Comparison of ENCODE assay signal across 9 mouse cellular contexts in genomic region chr17:23748631-23749391, GRCm38 (mm10). TPM values are rescaled to one million over a fixed set of nuclear protein-coding genes. Genes with fewer than 3 reads are reported as not detected.
DNase-seq lines count a peak whose midpoint lies in the region; ATAC-seq and TF ChIP-seq lines count a peak whose summit lies in the region.
"Had no signal": no experiment of that assay in that cellular context is flagged by ENCODE, and none has a peak within 500 bp of the region (broad histone marks: within the 10 kb centered on the region; RNA-seq: fewer than 3 reads in every experiment).

No protein-coding gene starts in this region.

- no peak overlapping the region for H3K4me3 ChIP-seq in hindbrain, postnatal 0 days (ENCODE audit: low read length)

- H3K9me3 ChIP-seq in hindbrain, postnatal 0 days (ENCODE audit: low read length), result no peaks in the 10 kb centered on the region

- 38% methylated on average over 10 of the region's 10 CpGs for WGBS in hindbrain, postnatal 0 days

- DNase-seq in urinary bladder, postnatal 14 days (ENCODE audit: low spot score), result peak; percentile 78
- no peak for DNase-seq in urinary bladder, postnatal 10 days (ENCODE audit: low spot score)
- peak; percentile 90 for DNase-seq in brain, adult 2 months (ENCODE audit: low read depth, low spot score)
- DNase-seq in hindbrain, postnatal 0 days (ENCODE audit: low spot score), result peak; percentile 81
- DNase-seq in left cerebral cortex, postnatal 4 days, result peak; percentile 57
- DNase-seq in testis, postnatal 10 days (ENCODE audit: low spot score), result peak; percentile 72

- H3K27me3 ChIP-seq in hindbrain, postnatal 0 days (ENCODE audit: insufficient read depth, low read length), result peaks cover 21% of the 10 kb centered on the region; the same call in 1 of the 2 replicates

- no peak overlapping the region for H3K27ac ChIP-seq in hindbrain, postnatal 0 days

- peaks cover 21% of the 10 kb centered on the region for H3K36me3 ChIP-seq in hindbrain, postnatal 0 days (ENCODE audit: insufficient read depth, low read length)

- intact Hi-C loops in left cerebral cortex, postnatal 4 days (cut with DNase I), result no loop called here

- peak; percentile 74 for ATAC-seq in erythroid progenitor cell, adult 5-6 weeks (replicated peaks; ENCODE audit: low FRiP score, poor library complexity, severe bottlenecking)
- ATAC-seq in hindbrain, postnatal 0 days, result no peak
- ATAC-seq in megakaryocyte-erythroid progenitor cell, adult 5-6 weeks (replicated peaks; ENCODE audit: low FRiP score, low TSS enrichment, poor library complexity, severe bottlenecking), result peak; percentile 63

- H3K4me2 ChIP-seq in hindbrain, postnatal 0 days (ENCODE audit: low read depth, low read length), result peak overlapping the region; percentile 26; the same call in 1 of the 2 replicates

- no peak overlapping the region for H3K9ac ChIP-seq in hindbrain, postnatal 0 days (replicated peaks; ENCODE audit: low read length)

- peak; percentile 80 for TF ChIP-seq CTCF in hindbrain, postnatal 0 days (IDR thresholded peaks at IDR 0.05; ENCODE audit: low read depth)

- H3K4me1 ChIP-seq in hindbrain, postnatal 0 days (ENCODE audit: insufficient read depth, low read length), result peaks cover 13% of the 10 kb centered on the region; the same call in 1 of the 2 replicates

RNA-seq across cellular contexts. Expression of gene Kremen2, which starts 3.2 kb away (rescaled TPM):
- total RNA-seq in erythroid progenitor cell, adult 5-6 weeks (2015; ENCODE audit: low replicate concordance), result not detected in 2 replicates
- total RNA-seq in erythroid progenitor cell, adult 5-6 weeks (2017; ENCODE audit: low replicate concordance), result not detected in 2 replicates
- 1.2 and 2.0 TPM in 2 replicates for total RNA-seq in hindbrain, postnatal 0 days (2014; rRNA removed)
- 1.1 and 1.4 TPM in 2 replicates for polyA plus RNA-seq in hindbrain, postnatal 0 days (2015; fragmentation: Nextera tagmentation; extraction: Ambion mirVana)
- under 1 TPM; 0.46 to 0.87 TPM for total RNA-seq in left cerebral cortex, postnatal 4 days (2021)
- total RNA-seq in megakaryocyte-erythroid progenitor cell, adult 5-6 weeks (2014; fragmentation: Nextera tagmentation), result 0.52 TPM in 1 of 2 replicates, not detected in the other
- total RNA-seq in megakaryocyte-erythroid progenitor cell, adult 5-6 weeks (2017), result not detected in 2 replicates

RNA-seq across cellular contexts. Expression of gene Paqr4, which starts 8.1 kb away (rescaled TPM):
- 1.4 and 10.1 TPM in 2 replicates for total RNA-seq in erythroid progenitor cell, adult 5-6 weeks (2015; ENCODE audit: low replicate concordance)
- 7.5 and 11.2 TPM in 2 replicates for total RNA-seq in erythroid progenitor cell, adult 5-6 weeks (2017; ENCODE audit: low replicate concordance)
- total RNA-seq in hindbrain, postnatal 0 days (2014; rRNA removed), result 102 and 120 TPM in 2 replicates
- 69.4 and 72.1 TPM in 2 replicates for polyA plus RNA-seq in hindbrain, postnatal 0 days (2015; fragmentation: Nextera tagmentation; extraction: Ambion mirVana)
- 10 to 100 TPM; 46.4 to 50.7 TPM for total RNA-seq in left cerebral cortex, postnatal 4 days (2021)
- 7.2 and 13.3 TPM in 2 replicates for total RNA-seq in megakaryocyte-erythroid progenitor cell, adult 5-6 weeks (2014; fragmentation: Nextera tagmentation)
- total RNA-seq in megakaryocyte-erythroid progenitor cell, adult 5-6 weeks (2017), result 6.2 and 11.6 TPM in 2 replicates

RNA-seq across cellular contexts. Expression of gene Flywch1, which starts 22.6 kb away (rescaled TPM):
- 2.1 and 2.9 TPM in 2 replicates for total RNA-seq in erythroid progenitor cell, adult 5-6 weeks (2015; ENCODE audit: low replicate concordance)
- total RNA-seq in erythroid progenitor cell, adult 5-6 weeks (2017; ENCODE audit: low replicate concordance), result 3.4 and 14.2 TPM in 2 replicates
- total RNA-seq in hindbrain, postnatal 0 days (2014; rRNA removed), result 230 and 258 TPM in 2 replicates
- 165 and 183 TPM in 2 replicates for polyA plus RNA-seq in hindbrain, postnatal 0 days (2015; fragmentation: Nextera tagmentation; extraction: Ambion mirVana)
- total RNA-seq in left cerebral cortex, postnatal 4 days (2021), result 10 to 100 TPM; 87.6 to 92.3 TPM
- total RNA-seq in megakaryocyte-erythroid progenitor cell, adult 5-6 weeks (2014; fragmentation: Nextera tagmentation), result 7.6 and 11.7 TPM in 2 replicates
- 12.5 and 15.4 TPM in 2 replicates for total RNA-seq in megakaryocyte-erythroid progenitor cell, adult 5-6 weeks (2017)

RNA-seq across cellular contexts. Expression of gene Pkmyt1, which starts 22.7 kb away (rescaled TPM):
- total RNA-seq in erythroid progenitor cell, adult 5-6 weeks (2015; ENCODE audit: low replicate concordance), result 50.3 and 81.4 TPM in 2 replicates
- 30.7 and 39.9 TPM in 2 replicates for total RNA-seq in erythroid progenitor cell, adult 5-6 weeks (2017; ENCODE audit: low replicate concordance)
- 27.1 and 27.8 TPM in 2 replicates for total RNA-seq in hindbrain, postnatal 0 days (2014; rRNA removed)
- 19.5 and 20.1 TPM in 2 replicates for polyA plus RNA-seq in hindbrain, postnatal 0 days (2015; fragmentation: Nextera tagmentation; extraction: Ambion mirVana)
- 1 to 10 TPM; 8.1 to 8.4 TPM for total RNA-seq in left cerebral cortex, postnatal 4 days (2021)
- total RNA-seq in megakaryocyte-erythroid progenitor cell, adult 5-6 weeks (2014; fragmentation: Nextera tagmentation), result 40.3 and 43.8 TPM in 2 replicates
- total RNA-seq in megakaryocyte-erythroid progenitor cell, adult 5-6 weeks (2017), result 8.1 and 10.6 TPM in 2 replicates

RNA-seq across cellular contexts. Expression of gene 1520401A03Rik, which starts 26.2 kb away (rescaled TPM):
- not detected in 2 replicates for total RNA-seq in erythroid progenitor cell, adult 5-6 weeks (2015; ENCODE audit: low replicate concordance)
- not detected in 2 replicates for total RNA-seq in erythroid progenitor cell, adult 5-6 weeks (2017; ENCODE audit: low replicate concordance)
- total RNA-seq in hindbrain, postnatal 0 days (2014; rRNA removed), result not detected in 2 replicates
- polyA plus RNA-seq in hindbrain, postnatal 0 days (2015; fragmentation: Nextera tagmentation; extraction: Ambion mirVana), result 0.19 and 0.26 TPM in 2 replicates
- under 1 TPM in 1 of 2 experiments, not detected in 1; 0.32 TPM for total RNA-seq in left cerebral cortex, postnatal 4 days (2021)
- total RNA-seq in megakaryocyte-erythroid progenitor cell, adult 5-6 weeks (2014; fragmentation: Nextera tagmentation), result not detected in 2 replicates
- total RNA-seq in megakaryocyte-erythroid progenitor cell, adult 5-6 weeks (2017), result not detected in 2 replicates
- total RNA-seq: layer of hippocampus, postnatal 36 days had no signal

Comparison
In these comparisons a context has a peak if more than half of its experiments do, and no peak if none do; other contexts are left out.
1. RNA of gene Flywch1, which starts 22.6 kb away (total RNA-seq): 230 to 258 TPM in hindbrain, postnatal 0 days and 87.6 to 92.3 TPM in left cerebral cortex, postnatal 4 days; 7.6 to 15.4 TPM in megakaryocyte-erythroid progenitor cell, adult 5-6 weeks and 2.1 to 14.2 TPM in erythroid progenitor cell, adult 5-6 weeks; every median in the first group is over 4 times any median in the second.